Mouse (Mus musculus) forebrain, embryonic 11.5 days (tissue): ENCODE measurements around the gene Tcl1b2. TPM values are rescaled to one million over a fixed set of nuclear protein-coding genes. Genes with fewer than 3 reads are reported as not detected.
"Not testable (repeated sequence)": the region's sequence is repeated elsewhere in the genome, so short reads cannot be mapped to it uniquely, and the experiment has no call there.

Source experiments
- ATAC-seq: fragments of 200-750 bp; cut with Nextera tagmentation; replicated peaks from 2 replicates; pipeline ENCODE4 v1.8.0; 2017; ENCODE audit warnings: moderate TSS enrichment; ENCODE audit not compliant: low FRiP score
- DNase-seq: peaks from one replicate; pipeline ENCODE4 v3.0.0-alpha.2; 2017; ENCODE audit warnings: low spot score
- H3K27ac ChIP-seq: fragments of 300-500 bp; sonication (generic); 2 replicates; pipeline ENCODE4 v1.5.1; 2014; ENCODE audit warnings: low read depth, low read length
- H3K27me3 ChIP-seq: fragments of 300-500 bp; sonication (generic); 2 replicates; pipeline ENCODE4 v1.6.1; 2014; ENCODE audit warnings: mild to moderate bottlenecking, low read length, mixed read lengths; ENCODE audit not compliant: control insufficient read depth, insufficient read depth
- H3K36me3 ChIP-seq: fragments of 300-500 bp; sonication (generic); 2 replicates; pipeline ENCODE4 v1.6.1; 2014; ENCODE audit warnings: mild to moderate bottlenecking, low read length, moderate library complexity, mixed read lengths; ENCODE audit not compliant: control insufficient read depth, insufficient read depth
- H3K4me1 ChIP-seq: fragments of 300-500 bp; sonication (generic); replicated peaks from 2 replicates; pipeline ENCODE4 v1.6.1; 2014; ENCODE audit warnings: low read length, mixed read lengths; ENCODE audit not compliant: control insufficient read depth, insufficient read depth
- H3K4me2 ChIP-seq: fragments of 300-500 bp; sonication (generic); 2 replicates; pipeline ENCODE4 v1.6.1; 2014; ENCODE audit warnings: low read depth, mild to moderate bottlenecking, low read length, moderate library complexity, mixed read lengths; ENCODE audit not compliant: severe bottlenecking
- H3K4me3 ChIP-seq: fragments of 300-500 bp; sonication (generic); 2 replicates; pipeline ENCODE4 v1.5.1; 2014; ENCODE audit warnings: low read depth, low read length
- H3K9ac ChIP-seq: fragments of 300-500 bp; sonication (generic); 2 replicates; pipeline ENCODE4 v1.6.1; 2014; ENCODE audit warnings: low read length
- H3K9me3 ChIP-seq: fragments of 300-500 bp; sonication (generic); 2 replicates; pipeline ENCODE4 v1.6.1; 2016; ENCODE audit warnings: low read length, mixed read lengths; ENCODE audit not compliant: control insufficient read depth
- WGBS: fragments of 180-500 bp; shearing (Covaris S2); extraction: QIAGEN DNeasy Blood & Tissue Kit; methylation state at CpG from one replicate; pipeline ENCODE4 v1.1.7; 2014; 5-methylcytosine and 5-hydroxymethylcytosine counted together
- polyA plus RNA-seq: library from polyadenylated mRNA; unstranded; fragments of >200 nt; fragmentation: Nextera tagmentation; extraction: Ambion mirVana; gene quantifications from 2 replicates; pipeline ENCODE4 v1.2.1, GENCODE M21; 2014

Tcl1b2 gene
- polyA plus RNA-seq, 1 experiment from 2014 or later = not detected

- no peak overlapping the region for H3K4me3 ChIP-seq
- H3K27me3 ChIP-seq = no peaks in the 10 kb centered on the region
- no peak overlapping the region for H3K4me2 ChIP-seq
- DNase-seq (no peak), ATAC-seq (no peak)
- 92% methylated on average over 1 of the region's 1 CpGs for WGBS
- H3K27ac ChIP-seq = no peak overlapping the region
- H3K4me1 ChIP-seq = no peaks in the 10 kb centered on the region
- H3K9me3 ChIP-seq = no peaks in the 10 kb centered on the region
- no peak overlapping the region for H3K9ac ChIP-seq
- no peaks in the 10 kb centered on the region for H3K36me3 ChIP-seq
These were observed 29.2 kb upstream of the Tcl1b2 start for GRCm38 (mm10) chr12:105116648-105117047.

DNA sequence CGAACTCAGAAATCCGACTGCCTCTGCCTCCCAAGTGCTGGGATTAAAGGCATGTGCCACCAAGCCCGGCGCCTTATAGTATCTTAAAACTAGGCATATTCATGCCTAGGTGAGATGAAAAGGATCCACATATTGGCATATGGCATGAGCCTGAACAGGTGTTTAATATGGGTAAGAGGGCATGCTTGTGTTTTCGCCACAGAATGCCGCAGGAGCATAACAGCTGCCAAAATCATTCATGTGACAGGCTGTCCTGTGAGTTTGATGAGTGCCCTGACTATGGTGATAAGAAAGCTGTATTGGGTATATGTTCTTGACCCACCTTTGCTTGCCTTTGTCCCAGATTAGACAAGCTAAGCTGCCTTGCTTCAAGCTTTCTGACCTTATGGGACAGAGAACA is 20.5 kb upstream of the Tcl1b2 start:
- Histone ChIP-seq H3K4me2 (no peak overlapping the region), H3K9me3 (no peaks in the 10 kb centered on the region), H3K27me3 (no peaks in the 10 kb centered on the region), H3K9ac (no peak overlapping the region), H3K27ac (no peak overlapping the region), H3K4me3 (no peak overlapping the region), H3K4me1 (no peaks in the 10 kb centered on the region), H3K36me3 (no peaks in the 10 kb centered on the region)
- ATAC-seq (no peak), DNase-seq (no peak)
- WGBS = 91% methylated on average over 6 of the region's 6 CpGs

DNA sequence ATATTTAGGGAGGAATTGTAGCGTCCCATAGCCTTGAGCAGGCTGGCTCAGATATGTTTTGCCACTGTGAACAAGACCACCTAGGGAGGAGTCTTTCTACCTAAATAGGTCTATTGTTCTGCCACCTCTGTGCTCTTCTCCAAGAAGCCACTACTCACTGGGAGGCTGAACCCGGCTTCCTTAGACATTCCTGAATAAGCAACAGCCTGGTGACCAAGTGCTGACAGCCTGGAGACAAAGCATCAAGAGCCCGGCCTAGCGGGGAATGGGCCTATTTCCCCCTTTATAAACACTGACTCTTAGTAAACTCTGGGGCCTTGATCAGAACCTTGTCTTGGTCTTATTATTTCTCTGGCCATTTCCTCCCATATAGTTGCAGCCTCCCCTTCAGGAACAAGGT is 19.3 kb upstream of the Tcl1b2 start:
- H3K9me3 ChIP-seq = no peaks in the 10 kb centered on the region
- H3K27me3 ChIP-seq = no peaks in the 10 kb centered on the region
- no peak overlapping the region for H3K4me2 ChIP-seq
- DNase-seq (no peak), ATAC-seq (no peak)
- no peak overlapping the region for H3K27ac ChIP-seq
- WGBS = 48% methylated on average over 4 of the region's 4 CpGs
- no peaks in the 10 kb centered on the region for H3K36me3 ChIP-seq
- H3K9ac ChIP-seq = no peak overlapping the region
- no peaks in the 10 kb centered on the region for H3K4me1 ChIP-seq
- H3K4me3 ChIP-seq = no peak overlapping the region

GRCm38 (mm10) chr12:105127607-105128006 is 18.2 kb upstream of the Tcl1b2 start:
- H3K27me3 ChIP-seq = no peaks in the 10 kb centered on the region
- no peaks in the 10 kb centered on the region for H3K9me3 ChIP-seq
- H3K36me3 ChIP-seq = no peaks in the 10 kb centered on the region
- ATAC-seq (no peak), DNase-seq (no peak)
- no peak overlapping the region for H3K9ac ChIP-seq
- H3K27ac ChIP-seq = no peak overlapping the region
- no peak overlapping the region for H3K4me2 ChIP-seq
- H3K4me3 ChIP-seq = no peak overlapping the region
- H3K4me1 ChIP-seq = no peaks in the 10 kb centered on the region
- 84% methylated on average over 2 of the region's 2 CpGs for WGBS

- H3K27me3 ChIP-seq, H3K27ac ChIP-seq, H3K9me3 ChIP-seq, ATAC-seq, H3K4me3 ChIP-seq, H3K4me1 ChIP-seq, H3K9ac ChIP-seq, H3K4me2 ChIP-seq, H3K36me3 ChIP-seq, DNase-seq: not testable (repeated sequence)
- 63% methylated on average over 3 of the region's 3 CpGs for WGBS
These were observed 16.2 kb upstream of the Tcl1b2 start for GRCm38 (mm10) chr12:105129494-105130205.

DNA sequence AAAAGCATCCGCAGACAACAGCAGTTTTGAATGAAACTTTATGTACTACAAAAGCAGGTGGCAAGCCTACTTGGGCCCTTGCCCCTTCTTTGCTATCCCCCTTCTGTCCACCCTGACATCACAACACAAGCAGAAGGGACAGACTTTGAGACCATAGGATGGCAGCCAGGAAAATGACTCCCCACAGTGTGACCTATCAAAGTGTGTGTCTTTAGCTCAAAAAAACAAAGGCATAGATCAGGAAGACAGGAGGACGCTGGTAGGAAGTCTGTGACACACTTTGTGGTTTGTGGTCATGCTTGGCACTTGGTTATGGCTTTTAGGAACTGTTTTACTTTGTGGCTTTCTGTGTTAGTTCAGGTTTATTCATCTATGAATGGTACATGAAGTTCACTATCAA is 11.6 kb upstream of the Tcl1b2 start:
- ATAC-seq, DNase-seq, H3K9me3 ChIP-seq, H3K9ac ChIP-seq, H3K36me3 ChIP-seq, H3K4me1 ChIP-seq, H3K27ac ChIP-seq, H3K4me3 ChIP-seq, H3K27me3 ChIP-seq, H3K4me2 ChIP-seq: not testable (repeated sequence)
- WGBS = 77% methylated on average over 2 of the region's 2 CpGs

GRCm38 (mm10) chr12:105134826-105135225 is 11.0 kb upstream of the Tcl1b2 start:
- H3K36me3 ChIP-seq, H3K4me2 ChIP-seq, H3K9me3 ChIP-seq, H3K27ac ChIP-seq, H3K4me1 ChIP-seq, DNase-seq, H3K4me3 ChIP-seq, H3K27me3 ChIP-seq, H3K9ac ChIP-seq, ATAC-seq: not testable (repeated sequence)
- 87% methylated on average over 4 of the region's 4 CpGs for WGBS

DNA sequence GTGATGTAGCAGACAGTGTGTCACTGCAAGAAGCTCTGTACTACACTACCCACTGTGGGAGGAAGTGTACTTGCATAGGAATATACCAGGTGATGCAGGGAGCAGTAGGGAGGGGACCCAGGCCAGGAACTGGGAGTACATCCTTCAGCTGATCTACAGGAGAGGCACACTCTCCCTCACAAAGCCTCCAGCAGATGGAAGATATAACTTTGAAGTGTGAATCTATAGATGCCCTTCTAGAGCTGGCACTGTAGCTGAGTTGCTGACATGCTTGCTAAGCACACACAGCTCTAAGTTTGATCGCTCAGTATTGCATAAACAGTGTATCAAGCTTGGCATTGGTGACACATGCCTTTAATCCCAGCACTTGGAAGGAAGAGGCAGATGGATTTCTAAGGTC is 8.1 kb upstream of the Tcl1b2 start:
- ATAC-seq, DNase-seq, H3K9ac ChIP-seq, H3K4me2 ChIP-seq, H3K27ac ChIP-seq, H3K4me1 ChIP-seq, H3K27me3 ChIP-seq, H3K36me3 ChIP-seq, H3K4me3 ChIP-seq, H3K9me3 ChIP-seq: not testable (repeated sequence)
- 88% methylated on average over 1 of the region's 1 CpGs for WGBS

DNA sequence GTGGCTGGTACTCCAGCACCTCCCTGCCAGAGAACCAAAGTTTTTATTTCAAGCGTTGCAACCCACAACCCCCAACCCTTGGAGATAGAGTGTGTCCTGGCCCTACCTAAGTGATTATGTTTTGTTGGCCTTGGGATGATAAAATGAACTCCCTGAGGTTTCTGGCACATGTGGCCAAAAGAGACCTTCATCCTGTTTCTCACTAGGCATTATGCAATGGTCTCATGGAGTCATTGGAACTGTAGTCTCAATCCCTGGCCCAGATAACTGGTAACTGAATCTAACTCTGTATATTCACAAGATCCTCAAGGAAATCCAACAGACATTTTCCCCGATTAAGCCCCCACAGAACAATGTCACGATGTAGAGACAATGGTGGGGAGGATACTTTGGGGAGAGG is 2.7 kb upstream of the Tcl1b2 start:
- Histone ChIP-seq H3K4me3 (no peak overlapping the region), H3K4me2 (no peak overlapping the region), H3K36me3 (no peaks in the 10 kb centered on the region), H3K9me3 (no peaks in the 10 kb centered on the region), H3K27me3 (no peaks in the 10 kb centered on the region), H3K9ac (no peak overlapping the region), H3K27ac (no peak overlapping the region), H3K4me1 (no peaks in the 10 kb centered on the region)
- ATAC-seq (no peak), DNase-seq (no peak)
- WGBS = 91% methylated on average over 3 of the region's 3 CpGs
